Mouse (Mus musculus) forebrain, embryonic 12.5 days (tissue): ENCODE results near the gene Glis3. TPM values are rescaled to one million over a fixed set of nuclear protein-coding genes. Genes with fewer than 3 reads are reported as not detected.

Source experiments
- ATAC-seq: fragments of 200-750 bp; cut with Nextera tagmentation; 2 replicates; pipeline ENCODE4 v1.8.0; 2017; ENCODE audit warnings: moderate TSS enrichment; ENCODE audit not compliant: low FRiP score
- H3K27ac ChIP-seq: fragments of 300-500 bp; sonication (generic); 2 replicates; pipeline ENCODE4 v1.5.1; 2016; ENCODE audit warnings: mild to moderate bottlenecking
- H3K27me3 ChIP-seq: fragments of 300-500 bp; sonication (generic); 2 replicates; pipeline ENCODE4 v1.6.1; 2016; ENCODE audit warnings: mild to moderate bottlenecking
- H3K36me3 ChIP-seq: fragments of 300-500 bp; sonication (generic); replicated peaks from 2 replicates; pipeline ENCODE4 v1.6.1; 2016; ENCODE audit warnings: mild to moderate bottlenecking
- H3K4me1 ChIP-seq: fragments of 300-500 bp; sonication (generic); 2 replicates; pipeline ENCODE4 v1.6.1; 2016
- H3K4me2 ChIP-seq: fragments of 300-500 bp; sonication (generic); 2 replicates; pipeline ENCODE4 v1.6.1; 2016; ENCODE audit warnings: mild to moderate bottlenecking, moderate library complexity
- H3K4me3 ChIP-seq: fragments of 300-500 bp; sonication (generic); replicated peaks from 2 replicates; pipeline ENCODE4 v1.5.1; 2016; ENCODE audit warnings: mild to moderate bottlenecking
- H3K9ac ChIP-seq: fragments of 300-500 bp; sonication (generic); 2 replicates; pipeline ENCODE4 v1.6.1; 2016; ENCODE audit warnings: mild to moderate bottlenecking
- H3K9me3 ChIP-seq: fragments of 300-500 bp; sonication (generic); 2 replicates; pipeline ENCODE4 v1.6.1; 2016
- WGBS: fragments of 180-500 bp; shearing (Covaris S2); methylation state at CpG from one replicate; pipeline ENCODE4 v1.1.7; 2016; 5-methylcytosine and 5-hydroxymethylcytosine counted together
- polyA plus RNA-seq: library from polyadenylated mRNA; unstranded; fragments of >200 nt; fragmentation: Nextera tagmentation; extraction: Ambion mirVana; gene quantifications from 2 replicates; pipeline ENCODE4 v1.2.1, GENCODE M21; 2016

The Glis3 gene
- polyA plus RNA-seq, 1 experiment from 2014 or later: 2.6 TPM

- H3K27me3 ChIP-seq: no peaks in the 10 kb centered on the region; the same call in 1 of the 2 replicates
- H3K27ac ChIP-seq: no peak overlapping the region
- 79% methylated on average over 5 of the region's 5 CpGs for WGBS
- no peaks in the 10 kb centered on the region for H3K36me3 ChIP-seq
- no peak overlapping the region for H3K9ac ChIP-seq
- no peak for ATAC-seq
- no peaks in the 10 kb centered on the region for H3K9me3 ChIP-seq
- H3K4me1 ChIP-seq: no peaks in the 10 kb centered on the region
- H3K4me3 ChIP-seq: no peak overlapping the region
- H3K4me2 ChIP-seq: no peak overlapping the region
Observed at GRCm38 (mm10) chr19:28424180-28424579, 255.7 kb downstream of the Glis3 start.

- 81% methylated on average over 9 of the region's 9 CpGs for WGBS
- Histone ChIP-seq H3K9me3 (no peaks in the 10 kb centered on the region), H3K27me3 (no peaks in the 10 kb centered on the region; the same call in 1 of the 2 replicates), H3K36me3 (no peaks in the 10 kb centered on the region), H3K27ac (no peak overlapping the region), H3K4me1 (no peaks in the 10 kb centered on the region), H3K4me3 (no peak overlapping the region), H3K4me2 (no peak overlapping the region), H3K9ac (no peak overlapping the region)
- no peak for ATAC-seq
Observed at GRCm38 (mm10) chr19:28422939-28423338, 256.9 kb downstream of the Glis3 start.

GRCm38 (mm10) chr19:28416069-28416468 lies 263.8 kb downstream of the Glis3 start:
- no peak overlapping the region for H3K4me3 ChIP-seq
- H3K4me1 ChIP-seq: no peaks in the 10 kb centered on the region
- H3K9me3 ChIP-seq: no peaks in the 10 kb centered on the region
- no peak overlapping the region for H3K9ac ChIP-seq
- 92% methylated on average over 5 of the region's 5 CpGs for WGBS
- H3K4me2 ChIP-seq: no peak overlapping the region
- no peaks in the 10 kb centered on the region for H3K27me3 ChIP-seq
- H3K27ac ChIP-seq: no peak overlapping the region
- no peaks in the 10 kb centered on the region for H3K36me3 ChIP-seq
- no peak for ATAC-seq

GRCm38 (mm10) chr19:28408787-28409186 lies 271.1 kb downstream of the Glis3 start:
- Histone ChIP-seq H3K4me2 (no peak overlapping the region), H3K9me3 (no peaks in the 10 kb centered on the region), H3K4me1 (no peaks in the 10 kb centered on the region), H3K27me3 (no peaks in the 10 kb centered on the region), H3K4me3 (no peak overlapping the region), H3K36me3 (no peaks in the 10 kb centered on the region), H3K9ac (no peak overlapping the region), H3K27ac (no peak overlapping the region)
- 87% methylated on average over 3 of the region's 3 CpGs for WGBS
- no peak for ATAC-seq

- no peak for ATAC-seq
- H3K27ac ChIP-seq: no peak overlapping the region
- H3K9me3 ChIP-seq: no peaks in the 10 kb centered on the region
- no peak overlapping the region for H3K9ac ChIP-seq
- no peak overlapping the region for H3K4me2 ChIP-seq
- no peaks in the 10 kb centered on the region for H3K4me1 ChIP-seq
- peaks cover 4% of the 10 kb centered on the region; the same call in 1 of the 2 replicates for H3K27me3 ChIP-seq
- no peaks in the 10 kb centered on the region for H3K36me3 ChIP-seq
- WGBS: 79% methylated on average over 6 of the region's 6 CpGs
- no peak overlapping the region for H3K4me3 ChIP-seq
Observed at GRCm38 (mm10) chr19:28402956-28403355, 276.9 kb downstream of the Glis3 start.

GRCm38 (mm10) chr19:28395584-28395861 lies 284.4 kb downstream of the Glis3 start:
- H3K9ac ChIP-seq: no peak overlapping the region
- H3K4me2 ChIP-seq: no peak overlapping the region
- H3K4me3 ChIP-seq: no peak overlapping the region
- ATAC-seq: peak; percentile 66; the same call in 1 of the 2 replicates
- H3K27ac ChIP-seq: peak overlapping the region; percentile 73
- WGBS: 51% methylated on average over 1 of the region's 1 CpGs
- H3K27me3 ChIP-seq: peaks cover 18% of the 10 kb centered on the region; the same call in 1 of the 2 replicates
- H3K36me3 ChIP-seq: no peaks in the 10 kb centered on the region
- peaks cover 16% of the 10 kb centered on the region for H3K4me1 ChIP-seq
- H3K9me3 ChIP-seq: no peaks in the 10 kb centered on the region

GRCm38 (mm10) chr19:28394826-28395583 lies 284.9 kb downstream of the Glis3 start:
- no peaks in the 10 kb centered on the region for H3K9me3 ChIP-seq
- no peaks in the 10 kb centered on the region for H3K36me3 ChIP-seq
- H3K9ac ChIP-seq: no peak overlapping the region
- peak overlapping the region; percentile 73 for H3K27ac ChIP-seq
- 11% methylated on average over 12 of the region's 12 CpGs for WGBS
- no peak overlapping the region for H3K4me3 ChIP-seq
- H3K27me3 ChIP-seq: peaks cover 18% of the 10 kb centered on the region; the same call in 1 of the 2 replicates
- peak; percentile 78 for ATAC-seq
- H3K4me2 ChIP-seq: peak overlapping the region; percentile 32
- H3K4me1 ChIP-seq: peaks cover 16% of the 10 kb centered on the region

- no peak overlapping the region for H3K4me2 ChIP-seq
- H3K4me3 ChIP-seq: no peak overlapping the region
- 61% methylated on average over 7 of the region's 7 CpGs for WGBS
- no peak for ATAC-seq
- H3K27ac ChIP-seq: no peak overlapping the region
- H3K27me3 ChIP-seq: peaks cover 18% of the 10 kb centered on the region; the same call in 1 of the 2 replicates
- H3K4me1 ChIP-seq: peaks cover 16% of the 10 kb centered on the region
- H3K9me3 ChIP-seq: no peaks in the 10 kb centered on the region
- no peak overlapping the region for H3K9ac ChIP-seq
- H3K36me3 ChIP-seq: no peaks in the 10 kb centered on the region
Observed at GRCm38 (mm10) chr19:28393766-28394165, 286.1 kb downstream of the Glis3 start.

GRCm38 (mm10) chr19:28392838-28393237 lies 287.0 kb downstream of the Glis3 start:
- Histone ChIP-seq H3K9ac (no peak overlapping the region), H3K9me3 (no peaks in the 10 kb centered on the region), H3K36me3 (no peaks in the 10 kb centered on the region), H3K4me3 (no peak overlapping the region), H3K27ac (no peak overlapping the region), H3K4me2 (no peak overlapping the region), H3K27me3 (peaks cover 14% of the 10 kb centered on the region; the same call in 1 of the 2 replicates), H3K4me1 (peaks cover 16% of the 10 kb centered on the region)
- ATAC-seq: no peak
- 81% methylated on average over 3 of the region's 3 CpGs for WGBS

GRCm38 (mm10) chr19:28390920-28391319 lies 289.0 kb downstream of the Glis3 start:
- Histone ChIP-seq H3K27me3 (peaks cover 11% of the 10 kb centered on the region; the same call in 1 of the 2 replicates), H3K9ac (no peak overlapping the region), H3K4me2 (no peak overlapping the region), H3K4me1 (peaks cover 16% of the 10 kb centered on the region), H3K9me3 (no peaks in the 10 kb centered on the region), H3K36me3 (no peaks in the 10 kb centered on the region), H3K4me3 (no peak overlapping the region), H3K27ac (no peak overlapping the region)
- ATAC-seq: no peak
- WGBS: 84% methylated on average over 4 of the region's 4 CpGs

GRCm38 (mm10) chr19:28389146-28389545 lies 290.7 kb downstream of the Glis3 start:
- peaks cover 11% of the 10 kb centered on the region for H3K27me3 ChIP-seq
- no peak for ATAC-seq
- H3K4me3 ChIP-seq: no peak overlapping the region
- H3K4me2 ChIP-seq: no peak overlapping the region
- H3K36me3 ChIP-seq: no peaks in the 10 kb centered on the region
- H3K27ac ChIP-seq: no peak overlapping the region
- no peak overlapping the region for H3K9ac ChIP-seq
- WGBS: 75% methylated on average over 5 of the region's 5 CpGs
- H3K4me1 ChIP-seq: peaks cover under 1% of the 10 kb centered on the region; the same call in 1 of the 2 replicates
- no peaks in the 10 kb centered on the region for H3K9me3 ChIP-seq

- Histone ChIP-seq H3K27ac (no peak overlapping the region), H3K27me3 (peaks cover 2% of the 10 kb centered on the region; the same call in 1 of the 2 replicates), H3K4me2 (no peak overlapping the region), H3K36me3 (no peaks in the 10 kb centered on the region), H3K4me3 (no peak overlapping the region), H3K9ac (no peak overlapping the region), H3K9me3 (no peaks in the 10 kb centered on the region), H3K4me1 (peaks cover 37% of the 10 kb centered on the region)
- WGBS: 84% methylated on average over 5 of the region's 5 CpGs
- ATAC-seq: no peak
Observed at GRCm38 (mm10) chr19:28383425-28383824, 296.5 kb downstream of the Glis3 start.
